Mouse (Mus musculus) olfactory bulb, adult 2 months (tissue): ENCODE measurements around the gene Sbsn.

Source experiments
- CTCF ChIP-seq: fragments of 200-500 bp; IDR thresholded peaks from 2 replicates; pipeline ENCODE4 v1.5.1; 2012; ENCODE audit warnings: low read depth, mild to moderate bottlenecking, low read length, moderate library complexity; ENCODE audit not compliant: insufficient read depth
- POLR2A ChIP-seq: fragments of 200-500 bp; IDR thresholded peaks from 2 replicates; pipeline ENCODE4 v1.6.1; 2012; ENCODE audit warnings: mild to moderate bottlenecking, low read depth, low read length, moderate library complexity; ENCODE audit not compliant: insufficient read depth

- TF ChIP-seq CTCF (no peak), POLR2A (peak; percentile 86)
Observed at GRCm38 (mm10) chr7:30729396-30730063, 21.7 kb upstream of the Sbsn start, which contains the start of gene Tmem147.
